Mouse (Mus musculus) heart, adult 9 months (tissue): ENCODE measurements around the gene Sco1.

Source experiments
- DNase-seq, 2 experiments: peaks; one replicate each; pipeline ENCODE4 v3.0.0; 2022; ENCODE audit warnings: low spot score in 2 of 2

The Sco1 gene

DNA sequence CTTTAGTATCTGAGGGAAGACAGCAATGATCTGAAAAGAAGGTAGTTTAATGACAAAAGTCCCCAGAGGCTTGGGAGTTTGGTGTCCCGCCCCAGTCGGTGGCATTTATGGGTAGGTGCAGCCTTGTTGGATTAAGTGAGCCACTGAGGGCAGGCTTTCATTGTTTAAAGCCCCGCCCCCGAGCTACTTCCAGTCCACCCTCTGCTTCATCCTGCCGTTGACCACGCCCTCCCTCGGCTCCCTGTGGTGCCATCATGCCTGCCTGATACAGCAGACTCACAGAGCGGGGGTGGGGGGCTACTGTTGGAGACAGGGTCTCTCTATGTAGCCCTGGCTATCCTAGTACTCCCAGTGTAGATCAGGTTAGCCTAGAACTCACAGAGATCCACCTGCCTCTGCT lies 9.5 kb upstream of the Sco1 start:
- no peak for DNase-seq

DNA sequence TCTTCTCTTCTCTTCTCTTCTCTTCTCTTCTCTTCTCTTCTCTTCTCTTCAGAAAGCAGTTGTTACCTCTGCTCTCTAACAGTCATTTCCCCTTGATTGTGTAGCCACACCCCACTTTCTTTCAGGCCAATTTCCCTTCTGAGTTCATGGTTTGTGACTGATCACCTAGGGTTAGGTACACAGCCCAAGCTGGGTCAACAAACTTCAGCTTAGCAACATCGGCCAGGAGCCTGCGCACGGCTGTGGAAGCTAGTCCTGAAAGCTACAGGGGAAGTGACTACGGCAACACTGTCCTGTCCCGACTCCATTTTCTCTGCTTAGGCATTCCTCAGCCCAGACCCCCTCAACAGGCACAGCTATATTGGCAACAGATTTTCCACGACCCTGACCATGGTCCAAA lies 7.5 kb upstream of the Sco1 start:
- no peak for DNase-seq

DNA sequence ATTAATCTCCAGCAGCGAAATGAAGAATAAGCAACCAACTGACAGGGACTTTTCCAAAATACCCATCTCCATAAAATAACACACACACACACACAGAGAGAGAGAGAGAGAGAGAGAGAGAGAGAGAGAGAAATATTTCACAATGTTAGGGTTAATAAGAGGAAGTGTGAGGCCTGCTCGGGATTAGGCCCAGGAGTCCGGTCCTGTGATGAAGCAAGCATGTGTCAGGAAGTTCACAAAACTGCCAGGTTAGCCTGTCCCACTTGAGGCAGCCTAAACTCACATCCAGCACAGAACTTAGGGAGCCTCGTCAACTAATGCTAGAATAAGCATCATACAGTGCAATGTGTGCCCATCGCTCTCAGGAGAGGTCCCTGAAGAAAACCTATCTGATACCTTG lies 5.3 kb upstream of the Sco1 start:
- no peak for DNase-seq

DNA sequence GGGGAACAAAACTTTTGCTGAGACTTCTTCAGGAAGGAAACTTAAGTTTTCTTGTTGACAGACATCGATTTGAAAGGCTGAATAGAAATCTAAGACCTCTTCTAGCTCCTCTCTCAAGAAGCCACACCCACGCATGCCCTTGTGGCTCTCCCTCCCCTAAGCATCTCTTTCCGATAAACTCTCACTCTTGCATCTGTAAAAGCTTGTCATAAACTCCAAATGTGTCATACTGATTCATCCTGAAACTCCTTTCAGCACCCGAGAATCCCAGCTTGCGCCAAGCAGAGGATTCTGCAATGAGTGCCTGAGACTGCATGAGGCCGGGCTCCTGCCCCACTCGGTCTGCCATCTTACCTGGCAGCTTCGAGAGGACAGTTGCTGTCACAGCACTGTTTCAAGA lies 4.0 kb upstream of the Sco1 start:
- no peak for DNase-seq

DNA sequence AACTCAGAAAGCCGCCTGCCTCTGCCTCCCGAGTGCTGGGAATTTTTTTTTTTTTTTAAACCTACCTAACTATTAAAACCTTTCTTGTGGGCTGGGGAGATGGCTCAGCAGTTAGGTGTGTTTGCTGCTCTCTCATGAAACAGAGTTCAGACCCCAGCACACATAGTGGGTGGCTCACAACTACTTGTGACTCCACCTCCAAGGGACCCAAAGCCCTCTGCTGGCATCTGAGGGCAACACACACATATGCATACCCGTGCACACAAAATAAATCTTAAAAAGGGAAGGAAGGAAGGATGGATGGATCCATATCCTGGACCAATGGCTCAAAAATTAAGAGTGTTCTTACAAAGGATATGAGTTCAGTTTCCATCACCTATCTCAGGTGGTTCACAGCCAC lies 3.2 kb upstream of the Sco1 start:
- no peak for DNase-seq

DNA sequence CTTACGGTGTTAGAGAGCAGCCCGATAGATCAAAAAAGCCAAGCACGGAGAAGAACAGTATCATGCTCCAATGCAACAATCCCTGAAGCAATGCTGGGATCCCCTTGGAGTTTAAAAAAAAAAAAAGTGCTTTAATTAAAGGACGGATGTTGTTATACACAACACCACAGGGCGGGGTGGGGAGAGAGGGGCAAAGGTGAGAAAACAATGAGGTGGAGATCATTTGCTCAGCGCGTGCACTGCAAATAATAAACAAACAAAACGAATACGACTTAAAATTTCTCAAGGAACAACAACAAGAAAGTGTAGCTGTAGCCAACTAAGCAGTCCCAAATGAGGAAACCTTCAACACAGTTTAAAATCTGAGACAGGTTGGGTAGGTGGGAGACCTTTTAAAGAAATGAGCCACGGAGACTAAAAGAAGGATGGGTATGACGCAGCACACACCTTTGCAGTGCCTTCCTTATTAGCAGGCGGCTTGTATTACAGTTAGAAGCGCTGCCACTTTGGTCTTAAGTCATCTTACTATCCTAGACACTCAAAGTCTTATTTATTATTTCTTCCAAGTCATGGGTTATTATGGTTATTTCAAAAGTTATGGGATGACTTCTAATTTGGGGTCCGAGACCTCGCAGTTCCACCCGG lies 672 bp upstream of the Sco1 start:
- no peak for DNase-seq

DNA sequence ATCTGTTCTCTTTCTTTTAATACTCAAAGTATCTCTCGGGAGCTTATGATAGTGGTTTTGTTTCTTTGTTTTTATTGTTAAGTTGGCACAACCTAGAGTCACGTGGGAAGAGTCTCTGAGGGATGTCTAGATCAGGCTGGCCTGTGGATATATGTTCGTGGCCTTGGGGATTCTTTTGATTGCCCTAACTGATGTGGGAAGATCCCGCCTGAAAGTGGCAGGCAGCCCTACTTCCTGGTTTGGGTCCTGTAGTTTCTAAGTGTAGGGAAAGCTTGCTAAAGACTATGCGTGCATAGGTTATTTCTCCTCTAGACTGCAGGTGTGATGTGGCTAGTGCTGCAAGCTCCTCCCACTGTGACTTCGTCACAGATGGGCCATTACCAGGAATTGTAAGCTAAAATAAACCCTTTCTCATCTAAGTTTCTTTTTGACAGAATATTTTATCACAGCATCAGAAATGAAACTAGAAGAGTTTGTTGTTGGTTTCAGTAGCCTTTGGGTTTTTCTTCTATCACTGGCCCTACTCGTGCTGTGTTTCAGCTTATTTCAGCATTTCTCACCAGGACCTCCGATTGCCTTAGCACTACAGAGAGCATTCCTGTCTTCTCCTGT lies 2.4 kb downstream of the Sco1 start:
- no peak for DNase-seq

DNA sequence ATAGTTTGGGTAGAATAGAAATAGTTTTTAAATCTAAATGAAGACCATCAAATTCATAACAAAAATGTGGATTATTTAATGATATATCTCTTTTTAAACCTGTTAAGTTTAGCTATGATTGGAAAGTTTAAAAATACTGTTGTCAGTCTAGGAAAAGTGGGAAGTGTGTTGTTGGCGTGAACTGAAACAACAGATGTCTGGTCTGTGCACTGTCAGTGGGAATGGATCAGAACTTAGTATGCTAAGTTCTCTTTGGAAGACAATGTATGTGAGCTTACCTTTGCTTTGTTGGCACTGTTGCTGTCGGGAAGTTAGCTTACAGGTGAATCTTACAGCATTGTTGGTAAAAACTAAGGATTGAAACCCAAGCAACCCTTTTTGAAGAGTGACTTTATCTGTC lies 8.8 kb downstream of the Sco1 start:
- DNase-seq = no peak

DNA sequence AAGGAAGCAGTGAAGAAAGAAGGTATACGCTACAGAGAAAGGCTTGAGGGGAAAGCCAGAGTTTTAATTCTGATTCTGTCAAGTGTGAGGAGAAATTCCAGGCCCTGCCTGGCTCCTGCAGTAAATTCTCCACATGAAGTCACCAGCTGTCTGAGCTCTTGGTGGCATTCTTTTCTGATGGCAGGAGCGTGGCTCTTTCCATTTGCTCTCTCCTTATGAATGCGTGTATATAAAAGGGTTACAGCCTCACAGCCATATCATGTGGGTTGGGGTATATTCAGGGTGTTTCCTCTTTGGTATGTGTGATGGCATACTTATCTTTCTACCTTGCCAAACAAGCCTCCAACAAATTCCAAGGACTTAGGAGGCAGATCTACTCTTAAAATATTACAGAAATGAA lies 10.3 kb downstream of the Sco1 start:
- no peak for DNase-seq

DNA sequence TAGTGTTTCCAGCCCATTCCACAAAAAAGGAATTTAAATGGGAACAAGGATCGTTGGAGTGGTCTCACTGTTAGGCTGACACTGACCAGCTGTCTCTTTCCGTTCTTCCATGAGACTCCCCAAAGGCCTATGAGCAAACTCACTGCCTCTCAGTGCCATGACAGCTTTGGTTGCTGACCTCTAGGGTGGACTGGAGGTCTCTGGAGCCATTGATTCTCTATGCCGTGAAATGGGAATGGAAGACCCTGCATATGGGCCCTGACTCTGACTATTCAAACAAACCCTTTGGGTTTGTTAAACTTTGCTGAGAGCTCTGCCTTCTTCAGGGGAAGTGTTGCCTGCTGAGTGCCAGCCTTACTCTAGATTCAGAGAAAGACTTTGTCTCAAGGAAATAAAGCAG lies 15.3 kb downstream of the Sco1 start:
- no peak for DNase-seq

DNA sequence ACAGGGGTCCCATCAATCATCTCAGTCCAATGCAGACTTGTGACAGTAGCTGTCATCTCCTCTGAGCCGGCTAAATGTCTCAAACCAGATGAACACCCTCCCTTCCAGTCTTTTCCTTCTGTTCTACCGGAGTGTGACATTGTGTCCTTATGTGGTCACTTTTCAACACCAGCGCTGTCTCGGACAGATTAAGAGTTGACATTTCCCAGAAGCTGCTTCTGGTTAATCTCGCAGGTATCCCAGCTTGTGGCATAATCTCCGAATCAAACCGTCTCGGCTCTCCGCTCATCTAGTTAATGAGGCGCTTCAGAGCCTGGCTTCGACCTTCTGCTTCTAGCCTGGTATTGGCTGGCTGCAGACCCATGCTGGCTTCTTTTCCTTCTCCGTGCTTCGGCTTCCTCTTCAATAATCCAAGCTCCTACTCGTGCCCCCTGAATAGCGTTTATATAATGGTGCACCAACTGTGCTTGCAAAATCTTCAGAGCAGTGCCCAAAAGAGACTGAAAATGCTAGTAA lies 20.2 kb downstream of the Sco1 start:
- no peak for DNase-seq

DNA sequence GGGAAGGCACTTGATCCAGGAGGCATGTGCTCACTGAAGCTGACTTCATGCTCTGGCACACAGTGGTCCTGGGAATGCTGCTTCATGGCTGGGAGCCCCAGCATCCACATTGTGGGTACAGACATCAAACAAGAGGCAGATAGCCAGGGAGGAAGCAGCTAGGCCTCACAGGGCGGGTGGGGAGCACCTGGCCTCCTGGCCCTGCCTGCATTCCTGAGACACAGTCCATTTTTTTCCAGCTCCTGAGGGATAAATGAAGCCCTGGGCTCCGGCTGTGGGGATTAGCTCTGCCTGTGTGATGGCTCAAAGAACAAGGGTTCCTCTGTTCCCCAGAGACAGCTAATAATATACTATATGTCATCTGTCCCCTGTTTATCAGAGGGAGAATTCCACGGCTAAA lies 22.6 kb downstream of the Sco1 start:
- no peak for DNase-seq

DNA sequence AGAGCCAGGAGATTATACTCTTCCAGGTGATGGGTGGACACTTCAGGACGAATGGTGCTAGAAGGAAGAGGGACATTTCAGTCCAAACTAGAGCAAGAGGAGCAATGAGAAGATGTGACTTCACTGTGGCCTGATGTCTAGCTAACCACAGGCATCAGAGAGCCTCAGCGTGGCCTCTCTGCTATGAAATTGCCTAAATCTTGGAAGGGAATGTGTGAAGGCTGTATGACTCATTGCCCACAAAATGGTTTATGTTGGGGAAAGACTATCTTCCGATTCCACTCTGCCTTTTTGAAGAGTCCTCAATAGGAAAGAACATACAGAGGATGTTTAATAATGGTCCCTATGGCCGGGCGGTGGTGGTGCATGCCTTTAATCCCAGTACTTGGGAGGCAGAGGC lies 24.3 kb downstream of the Sco1 start:
- no peak for DNase-seq

DNA sequence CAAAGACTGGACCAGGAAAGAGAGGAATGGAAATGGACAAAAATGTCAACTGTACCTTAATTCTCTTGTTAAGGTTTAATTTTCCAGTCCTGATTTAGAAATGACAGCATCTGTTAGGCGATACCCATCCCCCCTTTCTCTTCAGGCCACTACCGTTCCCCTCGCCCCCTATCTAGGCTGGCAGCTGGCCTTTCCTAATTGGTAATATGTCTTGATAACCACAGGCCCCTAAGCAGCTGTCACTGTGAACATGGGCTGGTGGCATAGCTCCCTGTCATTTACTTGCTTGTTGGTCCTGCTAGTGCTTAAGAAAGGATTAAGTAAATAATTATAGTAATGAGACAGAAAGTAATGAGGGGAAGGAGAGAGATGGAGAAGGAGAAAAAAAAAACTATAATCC lies 25.0 kb downstream of the Sco1 start:
- no peak for DNase-seq

DNA sequence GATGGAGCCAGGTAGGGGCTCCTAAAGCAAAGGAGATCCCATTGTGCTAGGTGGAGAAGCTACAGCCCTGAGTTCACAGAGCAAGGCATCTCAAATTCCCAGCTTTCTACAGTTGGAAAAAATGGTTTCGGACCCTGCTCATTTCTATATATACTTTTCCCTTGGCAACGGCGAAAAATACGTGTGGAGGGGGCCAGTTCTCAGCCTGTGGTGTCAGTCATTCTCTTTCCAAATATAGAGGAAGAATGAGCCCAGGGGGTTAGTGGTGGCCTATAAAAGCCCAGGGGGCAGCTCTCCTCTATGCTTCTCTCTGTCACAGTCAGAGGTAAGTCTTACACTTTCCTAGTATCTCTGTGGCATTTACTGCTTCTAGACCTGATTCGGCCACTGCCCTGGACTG lies 25.5 kb downstream of the Sco1 start, which contains the start of gene Myh3:
Gene Myh3 (plus strand): TSS at position 301 of the 400 bp plus-strand sequence.
- DNase-seq = no peak

DNA sequence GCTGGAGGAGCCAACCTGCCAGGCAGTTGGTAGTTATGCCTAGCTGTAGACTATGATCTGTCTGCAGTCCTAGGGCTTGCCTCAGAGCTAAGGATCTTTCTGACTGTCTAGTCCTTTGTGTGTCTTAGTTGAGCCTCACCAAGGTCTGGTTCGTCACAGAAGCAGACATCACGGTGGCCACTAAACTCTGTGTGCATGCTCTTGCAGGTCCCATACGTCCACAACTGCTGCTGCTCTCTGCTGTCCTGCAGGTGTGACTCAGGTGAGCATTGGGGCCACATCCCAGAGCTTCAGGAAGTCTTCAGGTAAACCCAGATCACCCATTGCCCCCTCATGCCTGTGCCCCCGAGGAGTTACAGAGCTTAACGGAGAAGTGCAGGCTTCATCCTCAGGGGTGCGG lies 26.4 kb downstream of the Sco1 start:
- no peak for DNase-seq

DNA sequence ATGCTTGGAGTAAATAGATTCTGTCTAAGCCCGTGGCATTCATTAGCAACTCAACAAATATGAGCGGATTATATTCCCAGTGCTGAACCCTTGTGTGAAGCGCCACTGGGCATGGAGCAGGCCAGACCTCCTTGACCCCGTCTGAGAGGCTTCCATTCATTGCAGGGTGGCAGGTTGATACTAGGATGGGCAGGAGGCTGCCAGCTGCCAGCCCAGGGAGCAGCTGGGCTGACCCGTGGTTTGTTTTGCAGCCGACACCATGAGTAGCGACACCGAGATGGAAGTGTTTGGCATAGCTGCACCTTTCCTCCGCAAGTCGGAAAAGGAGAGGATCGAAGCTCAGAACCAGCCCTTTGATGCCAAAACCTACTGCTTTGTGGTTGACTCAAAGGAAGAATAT lies 27.3 kb downstream of the Sco1 start:
- DNase-seq = no peak

DNA sequence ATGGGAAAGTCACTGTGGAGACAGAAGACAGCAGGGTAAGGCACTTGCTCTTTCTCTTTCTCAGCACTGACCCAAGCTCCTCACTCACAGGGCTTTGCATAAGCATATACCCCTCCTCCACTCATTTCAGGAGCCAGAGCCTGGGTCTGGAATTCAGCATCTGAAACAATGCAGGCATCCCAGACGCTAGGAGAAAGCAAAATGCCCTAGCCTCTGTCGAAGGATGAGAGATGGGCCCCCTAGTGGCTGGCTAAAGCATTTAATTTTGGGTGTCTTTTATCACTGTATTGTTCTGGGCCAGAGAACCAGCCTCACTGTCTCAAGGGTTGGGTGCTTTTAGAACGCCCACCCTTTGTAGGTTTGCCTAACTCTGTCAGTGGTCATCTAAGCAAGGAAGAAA lies 27.7 kb downstream of the Sco1 start:
- peak; percentile 19 to 33 for DNase-seq

DNA sequence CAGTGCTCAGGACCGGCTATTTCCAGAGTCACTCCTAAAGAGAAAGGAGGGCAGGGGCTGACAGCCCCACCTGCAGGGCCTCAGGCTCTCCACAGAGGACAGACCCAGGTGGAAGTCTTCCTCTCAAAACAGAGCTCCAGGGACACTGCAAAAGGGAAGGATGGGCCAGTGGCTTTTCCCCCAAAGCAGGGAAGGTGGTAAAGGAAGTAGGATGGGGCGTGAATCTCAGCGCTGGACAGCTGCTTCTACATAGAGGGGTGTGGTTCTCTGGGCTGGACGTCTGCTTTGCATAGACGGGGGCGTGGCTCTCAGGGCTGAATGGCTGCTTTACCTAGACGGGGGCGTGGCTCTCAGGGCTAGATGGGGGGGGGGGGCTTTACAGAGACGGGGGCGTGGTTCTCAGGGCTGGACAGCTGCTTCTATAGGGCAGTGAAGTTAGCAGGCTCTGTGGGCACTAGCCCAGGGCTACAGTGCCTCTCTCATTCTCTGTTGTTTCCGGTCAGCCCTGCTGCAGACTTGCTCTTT lies 28.7 kb downstream of the Sco1 start:
- DNase-seq = no peak

DNA sequence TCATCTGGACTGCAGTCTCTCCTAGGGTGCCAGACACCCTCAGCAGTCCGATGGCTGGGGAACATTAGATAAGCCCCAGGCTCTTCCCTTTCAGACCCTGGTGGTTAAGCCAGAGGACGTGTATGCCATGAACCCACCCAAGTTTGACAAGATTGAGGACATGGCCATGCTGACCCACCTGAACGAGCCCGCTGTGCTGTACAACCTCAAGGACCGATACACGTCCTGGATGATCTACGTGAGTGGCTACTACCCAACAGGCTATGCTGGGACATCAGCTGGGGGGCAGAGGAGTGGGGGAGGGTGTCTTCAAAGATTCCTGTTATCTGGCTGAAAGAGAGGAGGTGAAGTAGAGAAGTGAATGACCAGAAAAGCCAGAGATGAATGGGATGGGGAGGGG lies 29.7 kb downstream of the Sco1 start:
- DNase-seq = no peak

DNA sequence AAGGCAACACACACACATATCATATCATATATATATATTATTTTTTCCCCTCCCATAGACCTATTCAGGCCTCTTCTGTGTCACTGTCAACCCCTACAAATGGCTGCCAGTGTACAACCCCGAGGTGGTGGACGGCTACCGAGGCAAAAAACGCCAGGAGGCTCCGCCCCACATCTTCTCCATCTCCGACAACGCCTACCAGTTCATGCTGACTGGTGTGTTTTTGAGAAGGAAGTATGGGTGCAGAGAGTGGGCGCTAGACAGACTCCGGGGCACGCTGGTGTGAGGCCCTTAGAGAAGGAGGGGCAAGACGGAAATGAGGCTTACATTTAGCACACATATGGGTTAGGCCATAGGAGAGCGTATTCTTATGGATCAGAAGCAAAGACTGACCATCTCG lies 30.3 kb downstream of the Sco1 start:
- DNase-seq = no peak

DNA sequence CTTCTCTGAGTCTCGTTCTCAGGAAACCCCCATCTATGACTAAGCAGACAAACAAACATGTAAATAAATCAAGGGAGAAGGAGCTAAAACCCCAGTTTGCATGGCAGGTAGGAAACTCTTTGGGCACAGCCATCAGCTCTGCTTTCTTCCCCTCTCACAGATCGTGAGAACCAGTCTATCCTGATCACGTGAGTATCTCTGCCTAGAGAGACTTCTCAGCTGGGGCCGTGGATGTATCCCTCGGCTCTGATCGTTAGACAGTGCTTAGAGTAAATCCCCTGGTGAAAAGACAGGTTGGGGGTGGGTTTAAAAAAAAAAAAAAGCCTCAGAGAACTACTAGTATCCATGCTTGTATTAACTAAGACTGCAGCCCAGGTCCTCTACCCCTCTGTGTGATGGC lies 30.8 kb downstream of the Sco1 start:
- no peak for DNase-seq

DNA sequence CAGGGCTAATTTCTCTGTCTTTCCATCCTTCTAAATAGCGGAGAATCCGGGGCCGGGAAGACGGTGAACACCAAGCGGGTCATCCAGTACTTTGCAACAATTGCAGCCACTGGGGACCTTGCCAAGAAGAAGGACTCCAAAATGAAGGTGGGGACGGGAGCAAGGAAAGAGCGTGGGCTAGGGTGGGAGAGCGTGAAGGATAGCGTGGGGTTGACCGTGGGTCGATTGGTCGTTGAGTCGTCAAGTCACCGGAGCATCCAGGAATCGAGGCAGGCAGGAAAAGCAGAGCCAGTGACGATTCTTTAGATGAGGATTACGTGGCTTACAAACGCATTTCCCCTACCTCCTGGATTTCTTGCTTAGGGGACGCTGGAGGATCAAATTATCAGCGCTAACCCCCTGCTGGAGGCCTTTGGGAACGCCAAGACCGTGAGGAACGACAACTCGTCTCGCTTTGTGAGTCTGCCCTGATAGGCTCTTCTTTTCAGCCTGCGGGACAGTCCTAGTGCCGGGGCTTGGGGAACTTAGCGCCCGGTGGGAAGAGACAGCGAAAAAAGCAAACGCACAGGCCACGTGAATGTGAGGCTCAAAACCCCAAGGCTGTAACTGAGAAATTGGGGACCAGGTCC lies 31.4 kb downstream of the Sco1 start:
- DNase-seq = no peak
